ENCODE assay signal across 15 mouse cellular contexts in the genomic region with DNA sequence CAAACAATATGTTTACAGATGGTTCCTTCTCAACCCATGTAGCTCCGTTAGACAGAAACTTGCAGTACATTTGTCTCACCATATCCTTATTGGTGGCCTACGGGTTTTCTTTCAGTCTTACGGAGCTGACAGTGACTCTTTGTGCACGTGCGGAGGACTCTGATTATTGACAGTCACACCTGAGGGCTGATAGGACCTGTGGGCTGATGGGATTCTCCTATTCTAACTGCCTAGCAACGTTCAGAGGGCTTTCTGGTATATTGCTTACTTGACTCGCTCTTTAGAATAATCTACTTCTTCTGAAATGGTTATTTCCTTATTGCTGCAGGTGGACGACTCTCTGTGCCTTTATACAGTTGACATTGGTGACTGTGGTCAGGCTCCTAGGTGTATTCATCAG.
"Had no signal": no experiment of that assay in that cellular context is flagged by ENCODE, and none has a peak within 500 bp of the region (broad histone marks: within the 10 kb centered on the region; RNA-seq: fewer than 3 reads in every experiment).

No protein-coding gene starts in this region.

- H3K4me1 ChIP-seq: neural tube, embryonic 13.5 days; neural tube, embryonic 15.5 days had no signal

- H3K9me3 ChIP-seq: neural tube, embryonic 13.5 days; neural tube, embryonic 15.5 days; stomach, embryonic 15.5 days had no signal

- H3K27me3 ChIP-seq: neural tube, embryonic 13.5 days; neural tube, embryonic 15.5 days; stomach, embryonic 15.5 days had no signal

- H3K9ac ChIP-seq: neural tube, embryonic 13.5 days; neural tube, embryonic 15.5 days; stomach, embryonic 15.5 days had no signal

- H3K36me3 ChIP-seq: neural tube, embryonic 13.5 days; neural tube, embryonic 15.5 days; stomach, embryonic 15.5 days had no signal

- DNase-seq: retina, postnatal 1 day; right cerebral cortex, adult 18-20 months; right cerebral cortex, postnatal 14 days; right cerebral cortex, postnatal 25 days; right cerebral cortex, postnatal 4 days; spleen, adult 18-20 months; thymus, adult 18-20 months; thymus, adult 2 months; thymus, postnatal 14 days; thymus, postnatal 25 days; thymus, postnatal 36 days; thymus, postnatal 4 days had no signal

- H3K27ac ChIP-seq: neural tube, embryonic 13.5 days; neural tube, embryonic 15.5 days had no signal

- H3K4me3 ChIP-seq: neural tube, embryonic 13.5 days; neural tube, embryonic 15.5 days; stomach, embryonic 15.5 days had no signal

- H3K4me2 ChIP-seq: neural tube, embryonic 13.5 days; neural tube, embryonic 15.5 days; stomach, embryonic 15.5 days had no signal
